Mouse (Mus musculus) brain, embryonic 14.5 days (tissue): ENCODE data around the gene Olfr984.

Experiments used
- CTCF ChIP-seq: fragments of 200-500 bp; IDR thresholded peaks from 2 replicates; pipeline ENCODE4 v1.5.1; 2012; ENCODE audit warnings: inconsistent platforms, mild to moderate bottlenecking, moderate library complexity, borderline replicate concordance; ENCODE audit not compliant: insufficient read depth, insufficient read length; ENCODE audit errors: extremely low read depth
- POLR2A ChIP-seq: fragments of 200-500 bp; IDR thresholded peaks from 2 replicates; pipeline ENCODE4 v1.6.1; 2012; ENCODE audit warnings: mild to moderate bottlenecking, inconsistent platforms, borderline replicate concordance; ENCODE audit not compliant: poor library complexity, insufficient read depth, insufficient read length, severe bottlenecking; ENCODE audit errors: extremely low read depth

GRCm38 (mm10) chr9:40116645-40117286 is 2.8 kb upstream of the Olfr984 start:
- TF ChIP-seq CTCF, result no peak
- no peak for TF ChIP-seq POLR2A
